Comparison of ENCODE assay signal across 8 mouse cellular contexts in the genomic region with DNA sequence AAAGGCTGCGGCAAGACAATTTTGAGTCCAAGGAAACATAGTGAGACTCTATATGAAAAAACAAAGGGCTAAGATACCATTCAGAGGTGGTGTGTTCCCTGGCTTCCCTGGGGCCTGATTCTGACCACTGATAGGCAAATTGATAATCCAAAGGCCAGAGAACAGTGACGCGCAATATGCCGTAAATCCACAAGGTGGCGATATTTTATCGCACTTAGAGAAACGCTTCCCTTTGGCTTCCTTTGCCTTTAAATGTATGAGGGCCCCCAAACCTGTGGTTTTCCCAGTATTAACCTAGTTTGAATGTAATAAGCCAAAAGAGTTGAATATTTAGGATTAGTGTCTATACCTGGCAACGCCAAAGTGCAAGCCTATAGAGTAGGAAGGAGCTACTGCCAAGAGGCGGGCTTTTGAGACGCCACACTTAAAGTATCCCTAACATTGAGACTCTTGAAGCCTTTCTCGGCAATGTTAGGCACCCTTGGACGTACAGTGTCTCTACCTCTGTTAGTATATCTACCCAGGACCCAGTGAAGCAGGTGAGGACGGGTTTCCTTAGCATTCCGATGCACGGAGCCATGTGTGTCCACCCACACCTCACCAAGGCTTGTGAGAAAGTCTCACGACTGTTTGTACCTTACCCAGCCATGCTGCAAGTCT. TPM values are rescaled to one million over a fixed set of nuclear protein-coding genes. Genes with fewer than 3 reads are reported as not detected.
DNase-seq lines count a peak whose midpoint lies in the region; ATAC-seq and TF ChIP-seq lines count a peak whose summit lies in the region.

No protein-coding gene starts in this region.

- no peak overlapping the region for H3K27ac ChIP-seq in spleen, adult 2 months (ENCODE audit: insufficient read depth, low read length)
- H3K27ac ChIP-seq in cortical plate, adult 2 months (ENCODE audit: insufficient read depth, low read length) = no peak overlapping the region

- no peaks in the 10 kb centered on the region for H3K4me1 ChIP-seq in spleen, adult 2 months (ENCODE audit: control insufficient read depth, insufficient read depth, insufficient read length)
- no peaks in the 10 kb centered on the region for H3K4me1 ChIP-seq in cortical plate, adult 2 months (ENCODE audit: control insufficient read depth, insufficient read depth, low read length)
- no peaks in the 10 kb centered on the region for H3K4me1 ChIP-seq in lung, adult 2 months (ENCODE audit: control insufficient read depth, insufficient read depth, low read length)

- H3K4me3 ChIP-seq in spleen, adult 2 months (ENCODE audit: extremely low read depth, insufficient read depth, insufficient read length) = no peak overlapping the region
- no peak overlapping the region for H3K4me3 ChIP-seq in cortical plate, adult 2 months (ENCODE audit: insufficient read depth, low read length)
- H3K4me3 ChIP-seq in lung, adult 2 months (replicated peaks; ENCODE audit: extremely low read depth, low read depth, low read length) = no peak overlapping the region

- H3K36me3 ChIP-seq in spleen, adult 2 months (ENCODE audit: control insufficient read depth, insufficient read depth, low read length) = no peaks in the 10 kb centered on the region

- peak; percentile 34 for DNase-seq in cerebellum, adult 11 months
- DNase-seq in spleen, adult 2 months (ENCODE audit: low read depth in 1 of 2, low spot score in 2 of 2) = peak in 1 of 2 experiments; percentile 18
- DNase-seq in spleen, adult 12 weeks (ENCODE audit: low spot score) = no peak
- peak; percentile 55 for DNase-seq in induced T-regulatory cell, adult 2 months (ENCODE audit: low read depth)
- peak; percentile 54 for DNase-seq in lung, adult 2 months
- peak; percentile 71 for DNase-seq in right cerebral cortex, postnatal 4 days

- 47% methylated on average over 16 of the region's 16 CpGs for WGBS in spleen, adult 2 months
- WGBS in lung, adult 2 months = 42% methylated on average over 16 of the region's 16 CpGs

- ATAC-seq in cerebellum, adult (ENCODE audit: insufficient number of reproducible peaks, low FRiP score, low TSS enrichment) = no peak

- TF ChIP-seq CTCF in spleen, adult 2 months (IDR thresholded peaks at IDR 0.05; ENCODE audit: extremely low read depth, insufficient read depth, insufficient read length, insufficient replicate concordance) = peak; percentile 46; the same call in 1 of the 2 replicates
- TF ChIP-seq CTCF in cortical plate, adult 2 months (IDR thresholded peaks at IDR 0.05; ENCODE audit: extremely low read depth, insufficient read depth, low read length) = peak; percentile 83
- peak; percentile 60 for TF ChIP-seq CTCF in lung, adult 2 months (IDR thresholded peaks at IDR 0.05; ENCODE audit: insufficient read depth, low read length)

- H3K27me3 ChIP-seq in spleen, adult 2 months (ENCODE audit: control insufficient read depth, insufficient read depth, low read length) = no peaks in the 10 kb centered on the region

- TF ChIP-seq POLR2A in spleen, adult 2 months (IDR thresholded peaks at IDR 0.05; ENCODE audit: low read depth, low read length) = no peak
- TF ChIP-seq POLR2A in cortical plate, adult 2 months (IDR thresholded peaks at IDR 0.05; ENCODE audit: extremely low read depth, insufficient read depth, low read length) = no peak
- TF ChIP-seq POLR2A in lung, adult 2 months (IDR thresholded peaks at IDR 0.05; ENCODE audit: borderline replicate concordance, extremely low read depth, low read depth, low read length) = no peak

RNA-seq across cellular contexts. Expression of gene Tril, which starts 37.6 kb away (rescaled TPM):
- polyA plus RNA-seq in spleen, adult 2 months (2012; rRNA removed) = 2.3 and 2.7 TPM in 2 replicates
- polyA plus RNA-seq in cortical plate, adult 2 months (2012; rRNA removed) = 27.7 and 28.1 TPM in 2 replicates
- polyA plus RNA-seq in lung, adult 2 months (2012; rRNA removed) = 27.0 and 28.6 TPM in 2 replicates
